Mouse (Mus musculus) skeletal muscle tissue, adult 2 months (tissue): Measurements from ENCODE around the gene Dscam.

Experiments used
- DNase-seq: peaks from one replicate; pipeline ENCODE4 v3.0.0-alpha.2; 2012; ENCODE audit warnings: low read depth, low spot score

Gene Dscam

GRCm38 (mm10) chr16:97018304-97018703 lies 152.2 kb downstream of the Dscam start:
- DNase-seq: no peak

GRCm38 (mm10) chr16:97017171-97017738 lies 153.3 kb downstream of the Dscam start:
- no peak for DNase-seq

- DNase-seq: no peak
These were observed 154.2 kb downstream of the Dscam start for GRCm38 (mm10) chr16:97016244-97016850.

- no peak for DNase-seq
These were observed 156.2 kb downstream of the Dscam start for GRCm38 (mm10) chr16:97014343-97014742.

GRCm38 (mm10) chr16:97009116-97010055 lies 161.2 kb downstream of the Dscam start:
- no peak for DNase-seq

DNA sequence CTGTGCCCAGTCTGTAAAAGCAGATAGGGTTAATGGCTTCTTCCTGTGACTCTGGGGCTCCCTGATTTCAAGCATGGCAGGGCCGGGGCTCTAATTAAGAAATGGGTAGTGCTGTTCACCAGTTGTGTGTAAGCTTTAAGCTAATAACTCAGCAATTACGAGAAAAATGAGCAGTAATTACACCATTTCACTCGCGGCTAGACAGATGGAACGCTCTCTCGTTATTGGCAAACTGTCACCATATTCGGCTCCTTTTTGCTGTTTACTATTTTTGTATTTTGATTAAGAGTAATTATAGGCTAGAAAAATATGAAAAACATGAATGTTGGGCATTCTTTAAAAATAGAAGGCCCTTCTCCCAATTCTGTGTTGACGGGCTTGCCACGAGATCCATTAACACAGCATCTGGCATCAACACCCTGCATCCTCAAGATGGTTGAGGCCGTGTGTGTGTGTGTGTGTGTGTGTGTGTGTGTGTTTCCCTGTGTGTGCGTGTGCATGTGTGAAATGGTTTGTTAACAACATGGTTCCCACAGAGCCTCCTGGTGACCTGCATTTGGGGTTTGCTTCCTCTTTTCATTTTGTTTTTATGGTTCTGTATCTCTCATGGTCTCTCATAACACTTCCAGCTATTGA lies 162.5 kb downstream of the Dscam start:
- no peak for DNase-seq

- no peak for DNase-seq
These were observed 163.7 kb downstream of the Dscam start for GRCm38 (mm10) chr16:97006854-97007182.

DNA sequence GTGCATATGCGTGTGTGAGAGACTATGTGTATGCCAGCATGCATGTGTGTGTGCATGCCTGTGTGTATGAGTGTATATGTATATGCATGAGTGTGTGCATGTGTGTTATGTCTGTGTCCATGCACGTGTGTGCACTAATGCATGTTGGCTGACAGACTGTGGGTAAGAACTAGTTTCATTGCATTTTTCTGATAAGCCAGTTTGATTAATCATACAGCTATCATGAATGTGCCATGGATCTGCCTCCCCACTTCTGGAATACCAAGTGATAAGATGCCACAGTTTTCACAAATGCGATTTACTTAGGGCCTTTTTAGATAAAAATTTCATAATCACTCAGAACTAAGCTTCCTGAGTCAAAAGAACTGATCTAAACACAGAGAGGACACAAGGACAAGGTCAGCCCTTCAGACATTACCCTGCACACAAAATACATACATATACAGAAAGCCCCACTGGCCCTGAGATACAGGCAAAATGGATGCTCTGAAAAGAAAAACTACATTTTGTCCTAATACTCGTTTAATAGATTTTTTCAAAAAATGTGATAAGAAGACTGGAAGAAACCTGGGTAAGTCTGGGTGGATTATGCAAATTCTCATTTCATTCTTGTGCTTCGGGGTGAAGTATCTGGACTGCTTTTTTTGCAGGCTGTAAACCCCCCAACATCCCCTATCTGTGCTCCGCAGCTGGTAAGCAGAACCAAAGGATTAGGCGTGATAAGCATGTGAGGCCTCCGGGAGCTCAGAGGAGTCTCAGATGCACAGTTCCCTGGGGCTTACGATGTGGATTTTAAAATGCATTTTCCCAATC lies 164.3 kb downstream of the Dscam start:
- DNase-seq: no peak

GRCm38 (mm10) chr16:97003965-97004364 lies 166.6 kb downstream of the Dscam start:
- no peak for DNase-seq

- no peak for DNase-seq
These were observed 167.7 kb downstream of the Dscam start for GRCm38 (mm10) chr16:97002837-97003236.

- DNase-seq: no peak
These were observed 168.4 kb downstream of the Dscam start for GRCm38 (mm10) chr16:97002189-97002588.

GRCm38 (mm10) chr16:96996854-96997253 lies 173.7 kb downstream of the Dscam start:
- DNase-seq: peak; percentile 22

DNA sequence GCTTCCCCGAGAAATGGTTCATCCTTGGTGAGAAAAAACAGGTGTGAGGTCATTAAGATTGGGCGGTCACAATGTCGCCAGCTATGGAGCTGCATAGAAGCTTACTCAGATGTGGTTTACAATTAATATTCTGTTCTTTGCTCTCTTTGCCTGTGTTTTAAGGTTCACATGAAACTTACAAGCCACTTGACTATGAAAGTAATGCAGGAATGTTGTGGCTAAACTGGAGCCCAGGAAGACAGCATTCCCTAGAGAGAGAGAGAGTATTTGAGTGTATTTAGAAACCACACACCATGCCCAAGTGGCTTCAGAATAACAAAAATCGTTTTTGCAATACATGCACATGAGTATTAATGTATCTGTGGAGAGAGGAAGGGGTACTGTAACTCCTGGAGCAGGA lies 174.7 kb downstream of the Dscam start:
- DNase-seq: no peak

DNA sequence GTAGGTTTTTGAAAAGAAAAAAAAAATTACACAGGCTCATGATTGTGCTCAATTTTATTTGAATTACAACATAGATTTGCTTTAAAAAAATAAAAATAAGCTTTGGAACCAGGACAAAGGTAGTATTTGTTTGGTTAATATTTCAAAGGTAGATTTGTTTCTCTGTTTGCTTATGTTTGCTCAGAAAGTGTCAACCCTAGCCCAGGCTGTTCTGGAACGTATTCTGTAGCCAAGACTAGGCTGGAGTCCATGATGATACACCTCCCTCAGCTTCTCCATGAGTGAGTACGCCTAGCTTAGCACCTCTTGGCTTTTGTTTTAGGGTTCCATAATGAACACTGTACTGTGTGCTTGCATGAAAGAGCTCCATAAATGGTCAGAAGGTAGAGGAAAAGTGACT lies 183.2 kb downstream of the Dscam start:
- DNase-seq: no peak

- no peak for DNase-seq
These were observed 197.3 kb downstream of the Dscam start for GRCm38 (mm10) chr16:96973300-96973699.

DNA sequence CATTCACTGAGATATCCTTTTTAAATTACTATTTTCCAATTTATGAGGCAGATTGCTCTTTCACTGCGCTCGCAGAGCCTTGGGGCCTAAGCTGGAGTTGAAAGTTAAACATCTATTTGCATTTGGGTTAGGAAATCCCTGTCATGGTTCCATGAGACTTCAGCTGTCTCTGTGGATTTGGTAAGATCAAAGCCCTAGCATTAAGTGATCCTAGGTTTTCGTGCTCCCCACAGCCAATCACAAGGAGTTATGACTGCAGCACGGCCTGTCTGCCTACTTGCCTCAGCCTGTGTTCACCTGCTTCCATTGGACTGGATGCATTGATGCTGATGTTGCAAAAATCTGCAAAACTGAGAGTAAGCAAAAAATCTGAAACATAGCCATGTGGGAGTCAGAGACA lies 198.8 kb downstream of the Dscam start:
- DNase-seq: no peak

- DNase-seq: no peak
These were observed 200.1 kb downstream of the Dscam start for GRCm38 (mm10) chr16:96970412-96970811.

DNA sequence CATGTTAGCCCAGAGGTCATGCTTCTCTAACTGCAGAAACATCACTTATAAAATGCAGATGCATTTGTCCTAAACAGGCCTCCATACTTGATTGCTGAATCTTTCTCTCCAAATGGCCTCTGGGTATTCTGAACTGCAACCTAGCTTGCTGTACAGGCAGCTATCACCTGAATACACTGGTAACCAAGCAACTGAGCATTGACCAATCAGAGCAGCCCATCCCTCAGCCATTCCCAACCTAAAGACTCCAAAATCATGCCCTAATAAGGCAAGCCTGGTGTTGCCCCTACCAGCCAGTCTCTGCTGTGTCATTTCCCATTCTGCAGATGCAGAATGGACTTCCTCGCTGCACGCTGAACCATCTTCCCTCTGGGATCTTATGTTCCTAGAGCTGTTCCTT lies 200.9 kb downstream of the Dscam start:
- DNase-seq: no peak

DNA sequence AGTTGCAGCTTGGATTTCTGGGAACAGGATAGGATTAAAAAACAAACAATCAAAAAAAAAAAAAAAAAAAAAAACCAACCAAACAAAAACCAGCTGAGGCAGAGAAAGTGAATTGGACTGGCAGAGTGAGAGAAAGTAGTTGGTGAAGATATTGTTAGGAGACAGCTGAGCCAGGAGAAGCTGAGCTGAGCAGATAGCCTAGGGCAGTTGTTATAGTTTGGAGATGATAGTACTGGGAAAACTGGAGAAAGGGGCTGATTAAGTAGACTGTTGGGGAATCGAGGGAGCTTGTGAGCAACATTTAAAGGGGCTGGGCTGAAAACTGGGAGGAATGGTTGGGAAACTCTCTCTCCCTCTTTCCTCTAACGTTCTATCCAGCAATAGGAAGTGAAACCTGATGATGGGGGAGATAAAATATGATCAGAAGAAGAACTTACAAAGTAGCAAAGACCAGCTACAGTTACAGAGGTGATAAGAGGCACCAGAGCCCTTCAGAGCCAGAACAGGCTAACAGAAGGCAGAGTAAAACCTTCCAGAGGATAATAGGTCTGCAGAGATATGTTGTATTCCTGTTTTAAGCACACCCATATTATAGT lies 201.6 kb downstream of the Dscam start:
- DNase-seq: no peak

- DNase-seq: no peak
These were observed 210.9 kb downstream of the Dscam start for GRCm38 (mm10) chr16:96959695-96960094.
